Comparison of ENCODE assay signal across 18 mouse cellular contexts in the genomic region with DNA sequence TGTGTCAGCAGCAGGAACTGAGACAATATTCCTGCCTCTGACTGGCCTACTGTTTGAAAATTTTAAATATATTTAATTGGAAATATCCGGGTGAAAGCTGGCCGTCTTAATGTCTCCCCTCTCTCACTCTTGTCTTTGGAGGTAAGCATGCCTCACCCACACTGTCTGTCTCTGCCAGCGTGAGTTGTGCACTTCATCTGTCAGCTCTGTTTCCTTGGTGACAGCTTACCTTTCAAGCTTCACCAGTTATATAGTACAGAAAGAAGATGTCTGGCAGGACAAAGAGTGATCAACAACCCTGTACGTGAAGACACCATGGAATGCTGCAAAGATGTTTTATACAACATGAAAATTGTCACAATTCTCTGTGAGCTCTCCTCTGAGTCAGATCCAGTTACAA.
"Had no signal": no experiment of that assay in that cellular context is flagged by ENCODE, and none has a peak within 500 bp of the region (broad histone marks: within the 10 kb centered on the region; RNA-seq: fewer than 3 reads in every experiment).

No protein-coding gene starts in this region.

- H3K4me2 ChIP-seq: limb, embryonic 12.5 days; limb, embryonic 15.5 days; liver, embryonic 11.5 days; lung, embryonic 14.5 days; neural tube, embryonic 13.5 days had no signal

- H3K9ac ChIP-seq: limb, embryonic 12.5 days; limb, embryonic 15.5 days; liver, embryonic 14.5 days; liver, postnatal 0 days; lung, embryonic 14.5 days; neural tube, embryonic 13.5 days had no signal

- H3K27ac ChIP-seq: limb, embryonic 12.5 days; limb, embryonic 15.5 days; liver, embryonic 14.5 days; macrophage; neural tube, embryonic 13.5 days had no signal

- ATAC-seq: liver, postnatal 0 days; lung, postnatal 0 days had no signal

- H3K27me3 ChIP-seq: limb, embryonic 12.5 days; limb, embryonic 15.5 days; neural tube, embryonic 13.5 days had no signal

- H3K36me3 ChIP-seq: limb, embryonic 12.5 days; limb, embryonic 15.5 days; neural tube, embryonic 13.5 days had no signal

- DNase-seq: kidney, adult 9 months; kidney, postnatal 14 days; kidney, postnatal 4 days; left cerebral cortex, postnatal 4 days; liver, postnatal 0 days; lung, embryonic 14.5 days; retina, postnatal 1 day; right cerebral cortex, postnatal 25 days; thymus, adult 18-20 months; thymus, postnatal 36 days had no signal

- H3K9me3 ChIP-seq: limb, embryonic 12.5 days; limb, embryonic 15.5 days; neural tube, embryonic 13.5 days had no signal

- H3K4me1 ChIP-seq: limb, embryonic 12.5 days; limb, embryonic 15.5 days; neural tube, embryonic 13.5 days had no signal

- H3K4me3 ChIP-seq: limb, embryonic 12.5 days; limb, embryonic 15.5 days; myocyte; neural tube, embryonic 13.5 days had no signal
